Mouse (Mus musculus): Measurements from ENCODE around the gene Edf1.

DNA sequence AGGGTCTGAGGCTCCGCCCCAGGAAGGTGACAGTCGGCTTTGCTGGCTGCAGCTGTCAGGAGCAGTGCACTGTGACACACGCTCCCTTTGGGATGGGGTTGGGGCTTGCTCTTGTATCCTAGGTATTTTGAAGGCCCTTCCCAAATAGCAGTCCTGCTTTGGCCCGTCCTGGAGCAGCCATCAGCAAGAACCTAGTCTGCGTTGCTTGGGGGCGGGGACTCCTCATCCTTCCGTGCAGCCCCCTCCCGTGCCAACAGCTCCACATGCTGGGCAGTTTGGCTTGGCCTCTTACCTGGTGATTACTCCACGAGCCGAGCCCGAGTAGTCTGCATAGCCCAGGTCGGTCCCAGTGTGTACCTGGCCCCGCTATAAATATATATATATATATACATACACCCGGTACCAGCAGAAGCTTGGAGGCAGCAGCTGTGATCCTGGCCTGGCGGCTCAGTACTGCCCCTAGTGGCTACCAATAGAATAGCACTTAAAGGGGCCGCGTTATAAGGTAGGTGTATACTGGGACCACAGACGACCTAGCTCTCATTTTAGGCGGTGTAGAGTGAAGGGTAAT lies 23.7 kb downstream of the Edf1 start, which contains the start of gene Ajm1:
- TF ChIP-seq TAL1 (IDR thresholded peaks at IDR 0.05; ENCODE audit: low read length) (no peak), GATA1 (IDR thresholded peaks at IDR 0.05; ENCODE audit: low read length) (no peak)
